Mouse (Mus musculus): ENCODE measurements around the gene Cd24a. TPM values are rescaled to one million over a fixed set of nuclear protein-coding genes. Genes with fewer than 3 reads are reported as not detected.

The Cd24a gene
- polyA plus RNA-seq, 1 experiment from 2014 or later, result 425 TPM

GRCm38 (mm10) chr10:43609507-43609906 lies 31.4 kb downstream of the Cd24a start:
- H3K27ac ChIP-seq, result no peak overlapping the region
- no peaks in the 10 kb centered on the region for H3K27me3 ChIP-seq
- ATAC-seq (replicated peaks; ENCODE audit: low FRiP score), result peak; percentile 87
- no peak overlapping the region for H3K9ac ChIP-seq
- H3K36me3 ChIP-seq, result no peaks in the 10 kb centered on the region
- no peak overlapping the region for H3K4me3 ChIP-seq (replicated peaks)
- peaks cover 2% of the 10 kb centered on the region for H3K4me1 ChIP-seq
- 84% methylated on average over 5 of the region's 5 CpGs for WGBS
- no peaks in the 10 kb centered on the region for H3K9me3 ChIP-seq (replicated peaks)
- no peak overlapping the region for H3K4me2 ChIP-seq

GRCm38 (mm10) chr10:43609958-43610357 lies 31.9 kb downstream of the Cd24a start:
- Histone ChIP-seq H3K9ac (no peak overlapping the region), H3K4me3 (replicated peaks) (no peak overlapping the region), H3K27me3 (no peaks in the 10 kb centered on the region), H3K4me2 (no peak overlapping the region), H3K9me3 (replicated peaks) (no peaks in the 10 kb centered on the region), H3K4me1 (no peaks in the 10 kb centered on the region), H3K27ac (no peak overlapping the region), H3K36me3 (no peaks in the 10 kb centered on the region)
- WGBS, result 65% methylated on average over 2 of the region's 2 CpGs
- 0 out of 2 replicates have a peak, but pooled peaks have one; percentile 66 for ATAC-seq (replicated peaks; ENCODE audit: low FRiP score)

GRCm38 (mm10) chr10:43611081-43611480 lies 33.0 kb downstream of the Cd24a start:
- no peak overlapping the region for H3K4me2 ChIP-seq
- no peak for ATAC-seq (replicated peaks; ENCODE audit: low FRiP score)
- H3K4me1 ChIP-seq, result no peaks in the 10 kb centered on the region
- no peaks in the 10 kb centered on the region for H3K9me3 ChIP-seq (replicated peaks)
- H3K4me3 ChIP-seq (replicated peaks), result no peak overlapping the region
- H3K36me3 ChIP-seq, result no peaks in the 10 kb centered on the region
- H3K27me3 ChIP-seq, result no peaks in the 10 kb centered on the region
- no peak overlapping the region for H3K9ac ChIP-seq
- H3K27ac ChIP-seq, result no peak overlapping the region

GRCm38 (mm10) chr10:43619059-43619531 lies 41.0 kb downstream of the Cd24a start:
- no peak for ATAC-seq (replicated peaks; ENCODE audit: low FRiP score)
- Histone ChIP-seq H3K4me2 (peak overlapping the region; percentile 36), H3K27ac (no peak overlapping the region), H3K27me3 (no peaks in the 10 kb centered on the region), H3K9me3 (replicated peaks) (no peaks in the 10 kb centered on the region), H3K36me3 (no peaks in the 10 kb centered on the region), H3K4me1 (peaks cover 6% of the 10 kb centered on the region; the same call in 1 of the 2 replicates), H3K9ac (no peak overlapping the region), H3K4me3 (replicated peaks) (no peak overlapping the region)
- 7% methylated on average over 6 of the region's 6 CpGs for WGBS

- WGBS, result 83% methylated on average over 2 of the region's 2 CpGs
- H3K4me1 ChIP-seq, result peaks cover 6% of the 10 kb centered on the region; the same call in 1 of the 2 replicates
- no peak for ATAC-seq (replicated peaks; ENCODE audit: low FRiP score)
- no peak overlapping the region for H3K27ac ChIP-seq
- no peak overlapping the region for H3K4me2 ChIP-seq
- H3K36me3 ChIP-seq, result no peaks in the 10 kb centered on the region
- H3K4me3 ChIP-seq (replicated peaks), result no peak overlapping the region
- H3K9me3 ChIP-seq (replicated peaks), result no peaks in the 10 kb centered on the region
- H3K9ac ChIP-seq, result no peak overlapping the region
- no peaks in the 10 kb centered on the region for H3K27me3 ChIP-seq
These were observed 41.9 kb downstream of the Cd24a start for GRCm38 (mm10) chr10:43619939-43620338.

- no peak overlapping the region for H3K27ac ChIP-seq
- H3K4me2 ChIP-seq, result no peak overlapping the region
- H3K9ac ChIP-seq, result no peak overlapping the region
- 84% methylated on average over 8 of the region's 8 CpGs for WGBS
- no peaks in the 10 kb centered on the region for H3K36me3 ChIP-seq
- no peak overlapping the region for H3K4me3 ChIP-seq (replicated peaks)
- no peak for ATAC-seq (replicated peaks; ENCODE audit: low FRiP score)
- peaks cover 6% of the 10 kb centered on the region; the same call in 1 of the 2 replicates for H3K4me1 ChIP-seq
- no peaks in the 10 kb centered on the region for H3K27me3 ChIP-seq
- peaks cover 8% of the 10 kb centered on the region; the same call in 1 of the 2 replicates for H3K9me3 ChIP-seq (replicated peaks)
These were observed 45.4 kb downstream of the Cd24a start for GRCm38 (mm10) chr10:43623510-43623909.

- Histone ChIP-seq H3K27ac (no peak overlapping the region), H3K4me2 (no peak overlapping the region), H3K4me1 (0 out of 2 replicates have a peak, but pooled peaks cover 1% of the 10 kb centered on the region), H3K27me3 (no peaks in the 10 kb centered on the region), H3K9me3 (replicated peaks) (peaks cover 8% of the 10 kb centered on the region; the same call in 1 of the 2 replicates), H3K36me3 (no peaks in the 10 kb centered on the region), H3K4me3 (replicated peaks) (no peak overlapping the region), H3K9ac (no peak overlapping the region)
- no peak for ATAC-seq (replicated peaks; ENCODE audit: low FRiP score)
- 49% methylated on average over 5 of the region's 5 CpGs for WGBS
These were observed 46.3 kb downstream of the Cd24a start for GRCm38 (mm10) chr10:43624362-43624761.

GRCm38 (mm10) chr10:43624791-43625398 lies 46.8 kb downstream of the Cd24a start:
- H3K4me2 ChIP-seq, result no peak overlapping the region

GRCm38 (mm10) chr10:43625578-43625977 lies 47.5 kb downstream of the Cd24a start:
- Histone ChIP-seq H3K4me3 (replicated peaks) (no peak overlapping the region), H3K9me3 (replicated peaks) (peaks cover 8% of the 10 kb centered on the region; the same call in 1 of the 2 replicates), H3K27ac (no peak overlapping the region), H3K27me3 (no peaks in the 10 kb centered on the region), H3K4me2 (no peak overlapping the region), H3K4me1 (0 out of 2 replicates have a peak, but pooled peaks cover 5% of the 10 kb centered on the region), H3K9ac (no peak overlapping the region), H3K36me3 (no peaks in the 10 kb centered on the region)
- WGBS, result 31% methylated on average over 2 of the region's 2 CpGs
- ATAC-seq (replicated peaks; ENCODE audit: low FRiP score), result 0 out of 2 replicates have a peak, but pooled peaks have one; percentile 15

More at GRCm38 (mm10) chr10:43624791-43625398, 46.8 kb downstream of the Cd24a start:
- Histone ChIP-seq H3K4me3 (replicated peaks) (no peak overlapping the region), H3K9me3 (replicated peaks) (peaks cover 8% of the 10 kb centered on the region; the same call in 1 of the 2 replicates), H3K9ac (no peak overlapping the region), H3K4me1 (0 out of 2 replicates have a peak, but pooled peaks cover 5% of the 10 kb centered on the region), H3K27ac (no peak overlapping the region), H3K36me3 (no peaks in the 10 kb centered on the region), H3K27me3 (no peaks in the 10 kb centered on the region)
- 63% methylated on average over 2 of the region's 2 CpGs for WGBS
- ATAC-seq (replicated peaks; ENCODE audit: low FRiP score), result no peak

- no peak overlapping the region for H3K4me2 ChIP-seq
- H3K36me3 ChIP-seq, result no peaks in the 10 kb centered on the region
- H3K9me3 ChIP-seq (replicated peaks), result peaks cover 8% of the 10 kb centered on the region; the same call in 1 of the 2 replicates
- peaks cover 6% of the 10 kb centered on the region; the same call in 1 of the 2 replicates for H3K4me1 ChIP-seq
- H3K9ac ChIP-seq, result no peak overlapping the region
- no peak overlapping the region for H3K4me3 ChIP-seq (replicated peaks)
- no peaks in the 10 kb centered on the region for H3K27me3 ChIP-seq
- H3K27ac ChIP-seq, result no peak overlapping the region
- ATAC-seq (replicated peaks; ENCODE audit: low FRiP score), result no peak
- WGBS, result 53% methylated on average over 5 of the region's 5 CpGs
These were observed 51.1 kb downstream of the Cd24a start for GRCm38 (mm10) chr10:43629216-43629615.

GRCm38 (mm10) chr10:43629857-43630256 lies 51.8 kb downstream of the Cd24a start:
- Histone ChIP-seq H3K4me1 (peaks cover 13% of the 10 kb centered on the region), H3K27ac (no peak overlapping the region), H3K9ac (no peak overlapping the region), H3K4me2 (no peak overlapping the region), H3K9me3 (replicated peaks) (peaks cover 8% of the 10 kb centered on the region; the same call in 1 of the 2 replicates), H3K4me3 (replicated peaks) (no peak overlapping the region), H3K36me3 (no peaks in the 10 kb centered on the region), H3K27me3 (no peaks in the 10 kb centered on the region)
- no peak for ATAC-seq (replicated peaks; ENCODE audit: low FRiP score)

- H3K36me3 ChIP-seq, result no peaks in the 10 kb centered on the region
- H3K27ac ChIP-seq, result no peak overlapping the region
- peaks cover 8% of the 10 kb centered on the region; the same call in 1 of the 2 replicates for H3K9me3 ChIP-seq (replicated peaks)
- H3K4me1 ChIP-seq, result peaks cover 15% of the 10 kb centered on the region
- no peak overlapping the region for H3K4me2 ChIP-seq
- H3K27me3 ChIP-seq, result no peaks in the 10 kb centered on the region
- H3K9ac ChIP-seq, result no peak overlapping the region
- H3K4me3 ChIP-seq (replicated peaks), result no peak overlapping the region
- WGBS, result 69% methylated on average over 4 of the region's 4 CpGs
- ATAC-seq (replicated peaks; ENCODE audit: low FRiP score), result no peak
These were observed 52.5 kb downstream of the Cd24a start for GRCm38 (mm10) chr10:43630634-43631033.

All from kidney, embryonic 15.5 days (tissue).